Mouse (Mus musculus): Measurements from ENCODE around the gene Prdm16. TPM values are rescaled to one million over a fixed set of nuclear protein-coding genes. Genes with fewer than 3 reads are reported as not detected.
A peak's percentile ranks its signal among the peaks of the same experiment; 100 is the strongest.

The Prdm16 gene
- polyA plus RNA-seq, 1 experiment from 2014 or later: 19.4 TPM

GRCm38 (mm10) chr4:154601006-154601405, 35.7 kb downstream of the Prdm16 start:
- TF ChIP-seq CTCF (IDR thresholded peaks at IDR 0.05; ENCODE audit: low read depth): no peak
- Histone ChIP-seq H3K4me1 (ENCODE audit: insufficient read depth) (no peaks in the 10 kb centered on the region), H3K9me3 (ENCODE audit: low read depth, low read length) (no peaks in the 10 kb centered on the region), H3K27me3 (ENCODE audit: insufficient read depth, low read length) (no peaks in the 10 kb centered on the region), H3K4me3 (ENCODE audit: low read depth, low read length) (no peak overlapping the region), H3K36me3 (ENCODE audit: insufficient read depth) (no peaks in the 10 kb centered on the region), H3K4me2 (no peak overlapping the region), H3K9ac (no peak overlapping the region), H3K27ac (ENCODE audit: low read depth) (no peak overlapping the region)
- WGBS: 61% methylated on average over 3 of the region's 3 CpGs
- no peak for ATAC-seq (ENCODE audit: insufficient read depth)
- DNase-seq: no peak

- ATAC-seq (ENCODE audit: insufficient read depth) (no peak), DNase-seq (no peak)
- H3K4me2 ChIP-seq: no peak overlapping the region
- H3K9me3 ChIP-seq (ENCODE audit: low read depth, low read length): no peaks in the 10 kb centered on the region
- no peak overlapping the region for H3K27ac ChIP-seq (ENCODE audit: low read depth)
- no peaks in the 10 kb centered on the region for H3K27me3 ChIP-seq (ENCODE audit: insufficient read depth, low read length)
- H3K36me3 ChIP-seq (ENCODE audit: insufficient read depth): no peaks in the 10 kb centered on the region
- H3K9ac ChIP-seq: no peak overlapping the region
- no peak for TF ChIP-seq CTCF (IDR thresholded peaks at IDR 0.05; ENCODE audit: low read depth)
- H3K4me3 ChIP-seq (ENCODE audit: low read depth, low read length): no peak overlapping the region
- H3K4me1 ChIP-seq (ENCODE audit: insufficient read depth): no peaks in the 10 kb centered on the region
- WGBS: 54% methylated on average over 10 of the region's 10 CpGs
Measured at GRCm38 (mm10) chr4:154599977-154600376, 36.7 kb downstream of the Prdm16 start.

GRCm38 (mm10) chr4:154598357-154598756, 38.3 kb downstream of the Prdm16 start:
- no peak for ATAC-seq (ENCODE audit: insufficient read depth)
- 44% methylated on average over 7 of the region's 7 CpGs for WGBS
- Histone ChIP-seq H3K4me3 (ENCODE audit: low read depth, low read length) (no peak overlapping the region), H3K4me1 (ENCODE audit: insufficient read depth) (0 out of 2 replicates have a peak, but pooled peaks cover 3% of the 10 kb centered on the region), H3K27me3 (ENCODE audit: insufficient read depth, low read length) (no peaks in the 10 kb centered on the region), H3K9me3 (ENCODE audit: low read depth, low read length) (no peaks in the 10 kb centered on the region), H3K27ac (ENCODE audit: low read depth) (no peak overlapping the region), H3K9ac (no peak overlapping the region), H3K36me3 (ENCODE audit: insufficient read depth) (no peaks in the 10 kb centered on the region), H3K4me2 (no peak overlapping the region)
- no peak for DNase-seq
- no peak for TF ChIP-seq CTCF (IDR thresholded peaks at IDR 0.05; ENCODE audit: low read depth)

GRCm38 (mm10) chr4:154596805-154597204, 39.9 kb downstream of the Prdm16 start:
- H3K9ac ChIP-seq: no peak overlapping the region
- H3K9me3 ChIP-seq (ENCODE audit: low read depth, low read length): no peaks in the 10 kb centered on the region
- H3K4me1 ChIP-seq (ENCODE audit: insufficient read depth): peaks cover 3% of the 10 kb centered on the region; the same call in 1 of the 2 replicates

GRCm38 (mm10) chr4:154594761-154595556, 41.7 kb downstream of the Prdm16 start:
- DNase-seq (no peak), ATAC-seq (ENCODE audit: insufficient read depth) (0 out of 2 replicates have a peak, but pooled peaks have one; percentile 16)
- H3K9ac ChIP-seq: no peak overlapping the region
- H3K4me1 ChIP-seq (ENCODE audit: insufficient read depth): peaks cover 3% of the 10 kb centered on the region; the same call in 1 of the 2 replicates
- no peak for TF ChIP-seq CTCF (IDR thresholded peaks at IDR 0.05; ENCODE audit: low read depth)
- 0 out of 2 replicates have a peak overlapping the region, but pooled peaks have one; percentile 10 for H3K4me2 ChIP-seq
- no peaks in the 10 kb centered on the region for H3K36me3 ChIP-seq (ENCODE audit: insufficient read depth)
- no peaks in the 10 kb centered on the region; the same call in 1 of the 2 replicates for H3K27me3 ChIP-seq (ENCODE audit: insufficient read depth, low read length)
- 0 out of 2 replicates have a peak overlapping the region, but pooled peaks have one; percentile 8 for H3K27ac ChIP-seq (ENCODE audit: low read depth)
- WGBS: 23% methylated on average over 21 of the region's 21 CpGs
- H3K9me3 ChIP-seq (ENCODE audit: low read depth, low read length): no peaks in the 10 kb centered on the region
- H3K4me3 ChIP-seq (ENCODE audit: low read depth, low read length): no peak overlapping the region

More at GRCm38 (mm10) chr4:154596805-154597204, 39.9 kb downstream of the Prdm16 start:
- WGBS: 50% methylated on average over 4 of the region's 4 CpGs
- DNase-seq (no peak), ATAC-seq (ENCODE audit: insufficient read depth) (no peak)
- no peak overlapping the region for H3K4me2 ChIP-seq
- no peak for TF ChIP-seq CTCF (IDR thresholded peaks at IDR 0.05; ENCODE audit: low read depth)
- H3K27me3 ChIP-seq (ENCODE audit: insufficient read depth, low read length): no peaks in the 10 kb centered on the region; the same call in 1 of the 2 replicates
- no peaks in the 10 kb centered on the region for H3K36me3 ChIP-seq (ENCODE audit: insufficient read depth)
- no peak overlapping the region for H3K27ac ChIP-seq (ENCODE audit: low read depth)
- no peak overlapping the region for H3K4me3 ChIP-seq (ENCODE audit: low read depth, low read length)

GRCm38 (mm10) chr4:154594116-154594760, 42.4 kb downstream of the Prdm16 start:
- TF ChIP-seq CTCF (IDR thresholded peaks at IDR 0.05; ENCODE audit: low read depth): no peak
- H3K27ac ChIP-seq (ENCODE audit: low read depth): no peak overlapping the region
- ATAC-seq (ENCODE audit: insufficient read depth) (no peak), DNase-seq (no peak)
- H3K9ac ChIP-seq: no peak overlapping the region
- no peaks in the 10 kb centered on the region for H3K9me3 ChIP-seq (ENCODE audit: low read depth, low read length)
- H3K4me2 ChIP-seq: 0 out of 2 replicates have a peak overlapping the region, but pooled peaks have one; percentile 10
- peaks cover 3% of the 10 kb centered on the region; the same call in 1 of the 2 replicates for H3K4me1 ChIP-seq (ENCODE audit: insufficient read depth)
- H3K4me3 ChIP-seq (ENCODE audit: low read depth, low read length): no peak overlapping the region
- WGBS: 36% methylated on average over 17 of the region's 17 CpGs
- H3K36me3 ChIP-seq (ENCODE audit: insufficient read depth): no peaks in the 10 kb centered on the region
- H3K27me3 ChIP-seq (ENCODE audit: insufficient read depth, low read length): no peaks in the 10 kb centered on the region; the same call in 1 of the 2 replicates

GRCm38 (mm10) chr4:154592562-154592961, 44.1 kb downstream of the Prdm16 start:
- Histone ChIP-seq H3K27ac (ENCODE audit: low read depth) (no peak overlapping the region), H3K9ac (no peak overlapping the region)

More at GRCm38 (mm10) chr4:154592562-154592961, 44.1 kb downstream of the Prdm16 start:
- Histone ChIP-seq H3K27me3 (ENCODE audit: insufficient read depth, low read length) (no peaks in the 10 kb centered on the region; the same call in 1 of the 2 replicates), H3K4me2 (no peak overlapping the region), H3K4me1 (ENCODE audit: insufficient read depth) (peaks cover 7% of the 10 kb centered on the region), H3K36me3 (ENCODE audit: insufficient read depth) (no peaks in the 10 kb centered on the region), H3K4me3 (ENCODE audit: low read depth, low read length) (no peak overlapping the region), H3K9me3 (ENCODE audit: low read depth, low read length) (no peaks in the 10 kb centered on the region)
- WGBS: 29% methylated on average over 13 of the region's 13 CpGs
- no peak for TF ChIP-seq CTCF (IDR thresholded peaks at IDR 0.05; ENCODE audit: low read depth)
- DNase-seq: no peak
- ATAC-seq (ENCODE audit: insufficient read depth): no peak
